Mouse (Mus musculus): Measurements from ENCODE around the gene Tmem236.

- TF ChIP-seq CTCF (conservative IDR thresholded peaks at IDR 0.05; ENCODE audit: low read length) (no peak), NANOG (IDR thresholded peaks at IDR 0.05; ENCODE audit: borderline replicate concordance, low read length) (no peak)
These were observed 50.1 kb downstream of the Tmem236 start for GRCm38 (mm10) chr2:14224387-14224786.
